Comparison of ENCODE assay signal across 8 mouse cellular contexts in genomic region chr10:78438094-78438493, GRCm38 (mm10). TPM values are rescaled to one million over a fixed set of nuclear protein-coding genes. Genes with fewer than 3 reads are reported as not detected.
DNase-seq lines count a peak whose midpoint lies in the region; ATAC-seq and TF ChIP-seq lines count a peak whose summit lies in the region.

No protein-coding gene starts in this region.

- no peaks in the 10 kb centered on the region for H3K27me3 ChIP-seq in heart, postnatal 0 days (ENCODE audit: control insufficient read depth, insufficient read depth, low read length)

- no peaks in the 10 kb centered on the region for H3K9me3 ChIP-seq in heart, postnatal 0 days (replicated peaks; ENCODE audit: control insufficient read depth, low read length)

- peaks cover 2% of the 10 kb centered on the region; the same call in 1 of the 2 replicates for H3K36me3 ChIP-seq in heart, postnatal 0 days (replicated peaks; ENCODE audit: control insufficient read depth, insufficient read depth, low read length)

- no peak overlapping the region for H3K4me3 ChIP-seq in heart, postnatal 0 days (ENCODE audit: low read depth, low read length)

- no peak for ATAC-seq in heart, postnatal 0 days (ENCODE audit: insufficient read depth, low read depth)

- whole genome bisulfite sequencing in heart, postnatal 0 days, result 8% methylated on average over 5 of the region's 5 CpGs

- no peak overlapping the region for H3K27ac ChIP-seq in heart, postnatal 0 days (ENCODE audit: low read depth)

- no peak overlapping the region for H3K4me2 ChIP-seq in heart, postnatal 0 days (ENCODE audit: low read depth, low read length)

- no peak for TF ChIP-seq EP300 in heart, postnatal 0 days (IDR thresholded peaks at IDR 0.05; ENCODE audit: low read depth)

- no peaks in the 10 kb centered on the region for H3K4me1 ChIP-seq in heart, postnatal 0 days (ENCODE audit: control insufficient read depth, insufficient read depth)

- DNase-seq in CD8-positive naive resting alpha-beta T cell, adult 2 months (ENCODE audit: low read depth in 2 of 2, low spot score in 2 of 2), result peak; percentile 79 to 87
- DNase-seq in adrenal gland, postnatal 14 days, result peak; percentile 90
- peak; percentile 47 for DNase-seq in embryo, embryonic 11.5 days (ENCODE audit: low read depth, low spot score)
- DNase-seq in heart, postnatal 0 days (ENCODE audit: low spot score), result no peak
- DNase-seq in layer of hippocampus, adult 18-20 months (ENCODE audit: low spot score in 2 of 2), result peak; percentile 70 to 86
- DNase-seq in lung, postnatal 10 days, result peak; percentile 85
- peak; percentile 66 for DNase-seq in ovary, postnatal 10 days (ENCODE audit: low spot score)
- DNase-seq in thymus, postnatal 10 days (ENCODE audit: low spot score in 2 of 2), result peak; percentile 72 to 94

- no peak overlapping the region for H3K9ac ChIP-seq in heart, postnatal 0 days (replicated peaks; ENCODE audit: low read depth, low read length)

- peak; percentile 91 for TF ChIP-seq CTCF in heart, postnatal 0 days (IDR thresholded peaks at IDR 0.05; ENCODE audit: low read depth)

RNA-seq across cellular contexts. Expression of gene Cstb, which starts 12.6 kb away (rescaled TPM):
- 176 and 179 TPM in 2 replicates for total RNA-seq in adrenal gland, postnatal 14 days (2021)
- 21.8 and 99.5 TPM in 2 replicates for total RNA-seq in heart, postnatal 0 days (2014; rRNA removed; ENCODE audit: low replicate concordance)
- 149 and 153 TPM in 2 replicates for polyA plus RNA-seq in heart, postnatal 0 days (2015; fragmentation: Nextera tagmentation; extraction: Ambion mirVana)
- total RNA-seq in layer of hippocampus, adult 18-20 months (2021), result 10 to 100 TPM; 39.1 to 40.5 TPM

RNA-seq across cellular contexts. Expression of gene Rrp1, which starts 25.3 kb away (rescaled TPM):
- total RNA-seq in adrenal gland, postnatal 14 days (2021), result 199 and 221 TPM in 2 replicates
- 86.6 and 119 TPM in 2 replicates for total RNA-seq in heart, postnatal 0 days (2014; rRNA removed; ENCODE audit: low replicate concordance)
- polyA plus RNA-seq in heart, postnatal 0 days (2015; fragmentation: Nextera tagmentation; extraction: Ambion mirVana), result 169 and 177 TPM in 2 replicates
- 100 to 1,000 TPM; 361 to 370 TPM for total RNA-seq in layer of hippocampus, adult 18-20 months (2021)

RNA-seq across cellular contexts. Expression of gene Pdxk, which starts 26.7 kb away (rescaled TPM):
- total RNA-seq in adrenal gland, postnatal 14 days (2021), result 21.5 and 26.2 TPM in 2 replicates
- 3.7 and 4.5 TPM in 2 replicates for total RNA-seq in heart, postnatal 0 days (2014; rRNA removed; ENCODE audit: low replicate concordance)
- polyA plus RNA-seq in heart, postnatal 0 days (2015; fragmentation: Nextera tagmentation; extraction: Ambion mirVana), result 3.8 and 4.6 TPM in 2 replicates
- 100 to 1,000 TPM in 1 of 2 experiments, 10 to 100 TPM in 1; 99.5 to 106 TPM for total RNA-seq in layer of hippocampus, adult 18-20 months (2021)
